8 mouse cellular contexts compared by ENCODE assay signal in the genomic region with DNA sequence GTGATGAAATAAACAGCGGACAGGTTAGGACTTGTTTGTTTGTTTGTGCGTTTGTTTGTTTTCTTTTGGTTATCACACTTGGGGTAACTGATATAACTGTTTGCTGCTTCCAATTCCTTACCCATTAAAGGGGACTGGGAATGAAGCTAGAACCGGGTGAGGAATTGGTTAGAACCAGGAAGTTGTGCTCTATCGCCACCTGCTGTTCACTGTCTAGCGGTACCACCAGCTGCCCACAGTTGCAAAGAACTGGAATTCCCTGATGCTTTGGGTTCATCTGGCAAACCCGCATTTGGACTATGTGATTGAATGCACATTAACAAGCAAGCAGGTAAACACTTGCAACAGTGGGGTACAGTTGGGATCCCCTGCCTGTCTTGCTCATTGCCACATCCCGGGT. TPM values are rescaled to one million over a fixed set of nuclear protein-coding genes. Genes with fewer than 3 reads are reported as not detected.
DNase-seq lines count a peak whose midpoint lies in the region; ATAC-seq and TF ChIP-seq lines count a peak whose summit lies in the region.
"Had no signal": no experiment of that assay in that cellular context is flagged by ENCODE, and none has a peak within 500 bp of the region (broad histone marks: within the 10 kb centered on the region; RNA-seq: fewer than 3 reads in every experiment).

No protein-coding gene starts in this region.

- H3K4me3 ChIP-seq in C2C12 (ENCODE audit: insufficient read depth, poor library complexity, severe bottlenecking), result no peak overlapping the region
- no peak overlapping the region for H3K4me3 ChIP-seq in bone marrow, adult 2 months (replicated peaks; ENCODE audit: control insufficient read depth, low read depth, low read length)
- H3K4me3 ChIP-seq in forebrain, embryonic 13.5 days, result no peak overlapping the region
- H3K4me3 ChIP-seq in limb, embryonic 10.5 days, result no peak overlapping the region
- H3K4me3 ChIP-seq: limb, embryonic 12.5 days had no signal

- H3K9me3 ChIP-seq in forebrain, embryonic 13.5 days (replicated peaks), result no peaks in the 10 kb centered on the region; the same call in 1 of the 2 replicates
- H3K9me3 ChIP-seq in limb, embryonic 10.5 days (replicated peaks), result no peaks in the 10 kb centered on the region

- H3K27ac ChIP-seq in bone marrow, adult 2 months (ENCODE audit: control insufficient read depth, insufficient read depth, low read depth, low read length, poor library complexity), result no peak overlapping the region
- no peak overlapping the region for H3K27ac ChIP-seq in forebrain, embryonic 13.5 days
- H3K27ac ChIP-seq in limb, embryonic 10.5 days, result no peak overlapping the region
- H3K27ac ChIP-seq: limb, embryonic 12.5 days had no signal

- 0 out of 2 replicates have a peak, but pooled peaks have one; percentile 33 for ATAC-seq in forebrain, embryonic 13.5 days

- no peaks in the 10 kb centered on the region for H3K79me2 ChIP-seq in C2C12 (ENCODE audit: control insufficient read depth, insufficient read depth)

- peak; percentile 66 for DNase-seq in 416B (ENCODE audit: low read depth)
- peak; percentile 87 for DNase-seq in induced T-regulatory cell, adult 2 months (ENCODE audit: low read depth)
- DNase-seq in limb, embryonic 10.5 days (ENCODE audit: low spot score), result peak; percentile 70
- peak; percentile 40 for DNase-seq in retina, adult 2 months (ENCODE audit: low read depth, low spot score)

- H3ac ChIP-seq in C2C12 (ENCODE audit: control insufficient read depth, insufficient read length, low read depth), result no peak overlapping the region

- TF ChIP-seq CTCF in C2C12 (IDR thresholded peaks at IDR 0.05; ENCODE audit: control insufficient read depth, insufficient read depth, insufficient read length), result peak; percentile 72
- TF ChIP-seq CTCF in bone marrow, adult 2 months (IDR thresholded peaks at IDR 0.05; ENCODE audit: control insufficient read depth, insufficient read depth, low read length), result peak; percentile 87

- H3K36me3 ChIP-seq in C2C12 (ENCODE audit: control insufficient read depth, insufficient read depth), result no peaks in the 10 kb centered on the region
- H3K36me3 ChIP-seq in forebrain, embryonic 13.5 days (ENCODE audit: poor library complexity, severe bottlenecking), result no peaks in the 10 kb centered on the region
- H3K36me3 ChIP-seq in limb, embryonic 10.5 days, result no peaks in the 10 kb centered on the region
- H3K36me3 ChIP-seq: limb, embryonic 12.5 days had no signal

- H3K27me3 ChIP-seq in C2C12 (ENCODE audit: control insufficient read depth, insufficient read depth, insufficient read length), result no peaks in the 10 kb centered on the region
- no peaks in the 10 kb centered on the region for H3K27me3 ChIP-seq in forebrain, embryonic 13.5 days
- no peaks in the 10 kb centered on the region for H3K27me3 ChIP-seq in limb, embryonic 10.5 days (ENCODE audit: low read depth, poor library complexity, severe bottlenecking)
- H3K27me3 ChIP-seq: limb, embryonic 12.5 days had no signal

- no peak for TF ChIP-seq POLR2A in bone marrow, adult 2 months (IDR thresholded peaks at IDR 0.05; ENCODE audit: borderline replicate concordance, control insufficient read depth, low read depth, low read length)

- 28% methylated on average over 7 of the region's 7 CpGs for WGBS in bone marrow, adult 2 months
- WGBS in forebrain, embryonic 13.5 days, result 26% methylated on average over 7 of the region's 7 CpGs
- 23% methylated on average over 7 of the region's 7 CpGs for WGBS in limb, embryonic 10.5 days

- no peak overlapping the region for H3K9ac ChIP-seq in forebrain, embryonic 13.5 days
- H3K9ac ChIP-seq: limb, embryonic 12.5 days had no signal

- H3K4me2 ChIP-seq in forebrain, embryonic 13.5 days, result no peak overlapping the region
- H3K4me2 ChIP-seq: limb, embryonic 12.5 days had no signal

- H3K79me3 ChIP-seq in C2C12 (ENCODE audit: low read depth), result no peaks in the 10 kb centered on the region

- no peaks in the 10 kb centered on the region for H3K4me1 ChIP-seq in bone marrow, adult 2 months (ENCODE audit: control insufficient read depth, insufficient read depth, low read length)
- no peaks in the 10 kb centered on the region for H3K4me1 ChIP-seq in forebrain, embryonic 13.5 days
- H3K4me1 ChIP-seq in limb, embryonic 10.5 days, result no peaks in the 10 kb centered on the region
- H3K4me1 ChIP-seq: limb, embryonic 12.5 days had no signal

TF ChIP-seq in C2C12, 6 proteins besides CTCF, POLR2A, EP300 and RAD21:
- TF ChIP-seq MYOD1 (IDR thresholded peaks at IDR 0.05; ENCODE audit: control insufficient read depth, insufficient read length, low read depth), result no peak
- no peak for TF ChIP-seq FOSL1 (IDR thresholded peaks at IDR 0.05; ENCODE audit: insufficient read depth, low read length, poor library complexity, severe bottlenecking)

RNA-seq across cellular contexts. Expression of gene Ccr8, which starts 6.8 kb away (rescaled TPM):
- polyA plus RNA-seq in C2C12 (2012; fragmentation: generic; extraction: Trizol), result not detected
- polyA plus RNA-seq in bone marrow, adult 2 months (2011; ENCODE audit: insufficient read depth, insufficient read length, low replicate concordance, missing spikeins), result not detected in 2 replicates
- polyA plus RNA-seq in forebrain, embryonic 13.5 days (2015; fragmentation: Nextera tagmentation; extraction: Ambion mirVana), result not detected in 2 replicates
- polyA plus RNA-seq in limb, embryonic 10.5 days (2016; fragmentation: Nextera tagmentation; extraction: Ambion mirVana), result not detected in 2 replicates
- polyA plus RNA-seq: limb, embryonic 12.5 days had no signal

RNA-seq across cellular contexts. Expression of gene Slc25a38, which starts 11.5 kb away (rescaled TPM):
- polyA plus RNA-seq in C2C12 (2012; fragmentation: generic; extraction: Trizol), result 17.1 TPM
- 111 and 154 TPM in 2 replicates for polyA plus RNA-seq in bone marrow, adult 2 months (2011; ENCODE audit: insufficient read depth, insufficient read length, low replicate concordance, missing spikeins)
- polyA plus RNA-seq in forebrain, embryonic 13.5 days (2015; fragmentation: Nextera tagmentation; extraction: Ambion mirVana), result 31.2 and 38.8 TPM in 2 replicates
- 46.7 and 47.0 TPM in 2 replicates for polyA plus RNA-seq in limb, embryonic 10.5 days (2016; fragmentation: Nextera tagmentation; extraction: Ambion mirVana)

RNA-seq across cellular contexts. Expression of gene Rpsa, which starts 28.8 kb away (rescaled TPM):
- polyA plus RNA-seq in C2C12 (2012; fragmentation: generic; extraction: Trizol), result 3,947 TPM
- 1,523 and 1,859 TPM in 2 replicates for polyA plus RNA-seq in bone marrow, adult 2 months (2011; ENCODE audit: insufficient read depth, insufficient read length, low replicate concordance, missing spikeins)
- 1,184 and 1,248 TPM in 2 replicates for polyA plus RNA-seq in forebrain, embryonic 13.5 days (2015; fragmentation: Nextera tagmentation; extraction: Ambion mirVana)
- 1,497 and 1,677 TPM in 2 replicates for polyA plus RNA-seq in limb, embryonic 10.5 days (2016; fragmentation: Nextera tagmentation; extraction: Ambion mirVana)

RNA-seq across cellular contexts. Expression of gene Cx3cr1, which starts 29.0 kb away (rescaled TPM):
- polyA plus RNA-seq in C2C12 (2012; fragmentation: generic; extraction: Trizol), result 0.04 TPM
- 0.97 and 2.7 TPM in 2 replicates for polyA plus RNA-seq in bone marrow, adult 2 months (2011; ENCODE audit: insufficient read depth, insufficient read length, low replicate concordance, missing spikeins)
- 4.9 and 5.0 TPM in 2 replicates for polyA plus RNA-seq in forebrain, embryonic 13.5 days (2015; fragmentation: Nextera tagmentation; extraction: Ambion mirVana)
- polyA plus RNA-seq in limb, embryonic 10.5 days (2016; fragmentation: Nextera tagmentation; extraction: Ambion mirVana), result 2.5 and 4.0 TPM in 2 replicates

RNA-seq across cellular contexts. Expression of gene Mobp, which starts 50.8 kb away (rescaled TPM):
- not detected for polyA plus RNA-seq in C2C12 (2012; fragmentation: generic; extraction: Trizol)
- 7.3 TPM in 1 of 2 replicates, not detected in the other for polyA plus RNA-seq in bone marrow, adult 2 months (2011; ENCODE audit: insufficient read depth, insufficient read length, low replicate concordance, missing spikeins)
- 0.49 and 0.89 TPM in 2 replicates for polyA plus RNA-seq in forebrain, embryonic 13.5 days (2015; fragmentation: Nextera tagmentation; extraction: Ambion mirVana)
- not detected in 2 replicates for polyA plus RNA-seq in limb, embryonic 10.5 days (2016; fragmentation: Nextera tagmentation; extraction: Ambion mirVana)
- polyA plus RNA-seq: limb, embryonic 12.5 days had no signal
